Mouse (Mus musculus) spleen, adult 2 months (tissue): ENCODE measurements at regions not wholly inside any gene's neighbourhood (a gene's known extent, or its start where the extent isn't known, plus 50 kb on each side); places are given as distances from the start of the nearest gene placed in this dataset.

ENCODE experiments used
- CTCF ChIP-seq: fragments of 200-500 bp; IDR thresholded peaks from 2 replicates; pipeline ENCODE4 v1.5.1; 2011; ENCODE audit warnings: mild to moderate bottlenecking, inconsistent platforms; ENCODE audit not compliant: insufficient read depth, insufficient read length, insufficient replicate concordance; ENCODE audit errors: extremely low read depth
- POLR2A ChIP-seq: fragments of 200-500 bp; IDR thresholded peaks from 2 replicates; pipeline ENCODE4 v1.6.1; 2011; ENCODE audit warnings: low read depth, low read length, inconsistent platforms

DNA sequence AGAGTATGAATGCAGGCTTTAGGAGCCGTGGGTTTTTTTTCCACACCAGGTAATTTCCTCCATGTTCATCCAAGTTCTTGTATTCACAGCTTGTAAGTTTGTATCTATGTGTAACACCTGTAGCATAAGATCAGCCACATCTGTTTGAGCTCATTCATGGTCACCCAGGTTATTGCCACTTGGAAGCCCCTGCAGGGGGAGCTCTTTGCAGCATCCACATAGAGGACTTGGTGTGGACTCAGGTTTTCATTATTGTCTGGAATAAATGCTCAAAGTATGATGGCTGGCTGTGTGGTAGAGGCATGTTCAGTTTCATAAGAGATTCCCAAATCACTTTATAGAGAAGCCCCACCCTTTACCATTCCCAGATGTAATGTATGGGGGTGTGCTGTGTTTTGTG is 452.4 kb upstream of the Cdh4 start:
- no peak for TF ChIP-seq POLR2A
- no peak for TF ChIP-seq CTCF
